Mouse (Mus musculus): ENCODE results near the gene Hamp. TPM values are rescaled to one million over a fixed set of nuclear protein-coding genes. Genes with fewer than 3 reads are reported as not detected.

Gene Hamp
- polyA plus RNA-seq, 3 experiments from 2014 or later, result not detected

DNA sequence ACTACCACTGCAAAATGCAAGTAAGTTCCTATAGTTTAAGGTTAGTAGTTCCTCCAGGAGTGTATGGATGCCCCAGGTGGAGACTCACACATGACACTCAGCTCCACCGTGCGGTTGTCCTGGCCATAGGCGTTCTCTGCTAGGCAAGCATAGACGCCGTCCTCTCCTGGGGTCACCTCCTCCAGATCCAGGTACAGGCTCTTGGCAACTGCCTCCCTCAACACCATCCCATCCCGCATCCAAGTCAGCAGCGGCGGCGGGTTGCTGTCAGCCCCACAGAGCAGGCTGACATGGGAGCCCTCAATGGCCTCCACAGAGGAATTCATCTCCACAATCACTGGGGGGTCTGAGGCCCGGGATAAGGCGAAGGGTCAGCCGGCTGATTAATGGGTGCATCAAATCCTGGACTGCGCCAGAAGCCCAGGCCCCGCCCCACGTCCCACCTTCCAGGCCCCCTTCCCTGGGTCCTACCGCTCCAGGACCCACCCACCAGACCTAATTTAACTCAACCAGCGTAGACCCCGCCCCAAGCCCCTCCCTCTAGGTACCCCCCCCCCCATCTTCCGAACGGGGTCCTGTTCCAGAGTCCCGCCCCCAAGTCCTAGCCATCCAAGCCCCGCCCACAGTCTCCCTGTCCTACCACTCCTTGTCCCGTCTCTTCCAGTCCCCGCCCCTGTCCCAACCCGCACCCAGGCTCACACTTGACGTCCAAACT lies 35.4 kb downstream of the Hamp start:
- ATAC-seq, result no peak

DNA sequence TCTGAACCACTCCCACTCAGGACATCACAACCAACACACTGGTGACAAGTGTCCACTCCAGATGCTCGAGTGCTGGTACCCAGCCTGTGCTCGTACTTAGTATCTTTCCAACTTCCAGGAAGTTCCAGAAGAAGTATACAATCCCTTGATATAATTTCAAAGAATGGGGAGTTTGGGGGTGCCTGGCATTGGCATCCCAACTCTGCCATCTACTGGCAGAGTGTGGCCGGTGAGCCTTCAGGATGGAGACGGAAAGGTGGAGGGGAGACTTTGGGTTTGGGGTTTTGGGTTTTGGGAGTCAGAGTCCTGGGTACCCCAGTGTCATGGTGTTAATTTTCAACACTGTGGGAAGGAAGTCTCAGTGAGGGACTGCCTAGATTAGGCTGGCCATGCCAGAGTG lies 39.8 kb downstream of the Hamp start:
- ATAC-seq, result no peak

DNA sequence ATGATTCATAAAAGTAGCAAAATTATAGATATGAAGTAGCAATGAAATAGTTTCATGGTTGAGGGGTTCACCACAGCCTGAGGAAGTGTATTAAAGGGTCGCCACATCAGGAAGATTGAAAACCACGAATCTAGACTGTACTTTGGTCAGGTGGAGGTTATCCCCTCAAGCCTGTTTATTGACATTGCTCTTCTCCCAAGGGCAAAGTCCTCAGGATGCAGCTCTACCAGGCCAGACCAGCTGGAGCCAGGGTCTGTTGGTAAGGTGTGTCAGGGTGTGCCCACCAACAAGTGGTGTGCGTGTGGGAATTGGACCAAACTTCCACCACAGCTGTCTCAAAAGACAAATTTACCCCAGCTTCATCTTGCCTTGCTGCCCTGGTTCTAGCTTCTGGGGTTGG lies 48.6 kb downstream of the Hamp start:
- ATAC-seq, result no peak

GRCm38 (mm10) chr7:30892515-30892914 lies 51.3 kb downstream of the Hamp start:
- ATAC-seq, result no peak

Other genes starting within 250 kb of the Hamp start
- not detected for gene 2200002J24Rik, start 245.1 kb downstream of the Hamp start, polyA plus RNA-seq (2017; shearing (Covaris generic))
- not detected for gene Atp4a, start 231.8 kb downstream of the Hamp start, polyA plus RNA-seq (2017; shearing (Covaris generic))
- gene Tmem147, start 214.5 kb downstream of the Hamp start, polyA plus RNA-seq (2017; shearing (Covaris generic)), result 10 to 100 TPM; 43.1 to 55.2 (median 48.6) TPM
- gene Gapdhs, start 200.4 kb downstream of the Hamp start, polyA plus RNA-seq (2017; shearing (Covaris generic)), result under 1 TPM in 2 of 3 experiments, not detected in 1; 0.39 to 0.46 TPM
- gene Sbsn, start 192.6 kb downstream of the Hamp start, polyA plus RNA-seq (2017; shearing (Covaris generic)), result 1 to 10 TPM in 2 of 3 experiments, not detected in 1; 1.5 to 1.6 TPM
- gene Dmkn, start 180.3 kb downstream of the Hamp start, polyA plus RNA-seq (2017; shearing (Covaris generic)), result not detected
- not detected for gene Krtdap, start 156.1 kb downstream of the Hamp start, polyA plus RNA-seq (2017; shearing (Covaris generic))
- gene Ffar2, start 120.3 kb downstream of the Hamp start, polyA plus RNA-seq (2017; shearing (Covaris generic)), result 1 to 10 TPM in 1 of 3 experiments, under 1 TPM in 2; 0.50 to 3.1 (median 0.82) TPM
- under 1 TPM in 1 of 3 experiments, not detected in 2; 0.27 TPM for gene Ffar3, start 87.9 kb downstream of the Hamp start, polyA plus RNA-seq (2017; shearing (Covaris generic))
- under 1 TPM in 2 of 3 experiments, not detected in 1; 0.17 to 0.20 TPM for gene Ffar1, start 82.5 kb downstream of the Hamp start, polyA plus RNA-seq (2017; shearing (Covaris generic))
- gene Cd22, start 63.7 kb downstream of the Hamp start, polyA plus RNA-seq (2017; shearing (Covaris generic)), result 10 to 100 TPM; 10.5 to 17.5 (median 12.3) TPM
- gene Mag, start 29.2 kb downstream of the Hamp start, polyA plus RNA-seq (2017; shearing (Covaris generic)), result not detected
- gene Hamp2, start 19.4 kb downstream of the Hamp start, polyA plus RNA-seq (2017; shearing (Covaris generic)), result not detected
- 10 to 100 TPM in 2 of 3 experiments, 1 to 10 TPM in 1; 8.8 to 18.8 (median 13.6) TPM for gene Usf2, start 12.8 kb upstream of the Hamp start, polyA plus RNA-seq (2017; shearing (Covaris generic))
- 1 to 10 TPM; 1.1 to 2.1 (median 1.4) TPM for gene Lsr, start 29.4 kb upstream of the Hamp start, polyA plus RNA-seq (2017; shearing (Covaris generic))
- gene Fam187b, start 29.8 kb upstream of the Hamp start, polyA plus RNA-seq (2017; shearing (Covaris generic)), result 1 to 10 TPM in 1 of 3 experiments, under 1 TPM in 2; 0.55 to 1.0 (median 0.96) TPM
- gene Fxyd5, start 98.4 kb upstream of the Hamp start, polyA plus RNA-seq (2017; shearing (Covaris generic)), result 1,000 to 10,000 TPM; 1,847 to 2,152 (median 2,080) TPM
- gene Fxyd7, start 107.4 kb upstream of the Hamp start, polyA plus RNA-seq (2017; shearing (Covaris generic)), result not detected
- under 1 TPM in 1 of 3 experiments, not detected in 2; 0.85 TPM for gene Fxyd1, start 113.2 kb upstream of the Hamp start, polyA plus RNA-seq (2017; shearing (Covaris generic))
- gene Lgi4, start 115.3 kb upstream of the Hamp start, polyA plus RNA-seq (2017; shearing (Covaris generic)), result under 1 TPM in 2 of 3 experiments, not detected in 1; 0.09 to 0.13 TPM
- under 1 TPM in 1 of 3 experiments, not detected in 2; 0.18 TPM for gene Fxyd3, start 132.7 kb upstream of the Hamp start, polyA plus RNA-seq (2017; shearing (Covaris generic))
- 10 to 100 TPM in 1 of 3 experiments, 1 to 10 TPM in 2; 3.1 to 11.0 (median 8.1) TPM for gene Hpn, start 171.3 kb upstream of the Hamp start, polyA plus RNA-seq (2017; shearing (Covaris generic))
- under 1 TPM in 1 of 3 experiments, not detected in 2; 0.30 TPM for gene Scn1b, start 183.0 kb upstream of the Hamp start, polyA plus RNA-seq (2017; shearing (Covaris generic))
- 100 to 1,000 TPM in 1 of 3 experiments, 10 to 100 TPM in 2; 70.7 to 113 (median 98.7) TPM for gene Gramd1a, start 211.9 kb upstream of the Hamp start, polyA plus RNA-seq (2017; shearing (Covaris generic))